Mouse (Mus musculus): Measurements from ENCODE around the gene Nif3l1.

DNA sequence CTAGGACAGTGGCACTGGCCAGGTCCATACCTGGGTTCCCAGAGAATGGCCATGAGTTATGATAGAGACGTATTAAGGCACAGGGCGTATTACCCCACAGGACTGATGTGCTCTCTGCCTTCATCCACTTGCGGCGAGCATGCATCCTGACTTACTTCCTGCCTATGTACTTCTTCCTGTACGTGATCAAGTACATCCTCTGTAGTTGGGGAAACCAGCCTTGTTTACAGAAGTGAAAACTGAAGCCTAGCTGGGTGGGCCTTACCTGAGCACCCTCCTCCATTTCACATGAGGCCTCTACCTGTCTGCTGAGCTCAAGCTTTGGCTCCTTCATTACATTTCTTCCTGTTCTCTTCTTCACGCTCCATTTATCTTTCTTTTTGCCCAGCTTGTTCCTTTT, 9.4 kb downstream of the Nif3l1 start:
- TF ChIP-seq CTCF (IDR thresholded peaks at IDR 0.05) (no peak), EP300 (IDR thresholded peaks at IDR 0.05) (no peak)
